Mouse (Mus musculus): ENCODE results near the gene Nup210l. TPM values are rescaled to one million over a fixed set of nuclear protein-coding genes. Genes with fewer than 3 reads are reported as not detected.

Gene Nup210l
- total RNA-seq (2021), result under 1 TPM; 0.46 to 0.50 TPM

- DNase-seq, result no peak
These were observed at the start of gene Nup210l for GRCm38 (mm10) chr3:90103938-90104337. Gene Nup210l (plus strand): TSS chr3:90104132.

DNA sequence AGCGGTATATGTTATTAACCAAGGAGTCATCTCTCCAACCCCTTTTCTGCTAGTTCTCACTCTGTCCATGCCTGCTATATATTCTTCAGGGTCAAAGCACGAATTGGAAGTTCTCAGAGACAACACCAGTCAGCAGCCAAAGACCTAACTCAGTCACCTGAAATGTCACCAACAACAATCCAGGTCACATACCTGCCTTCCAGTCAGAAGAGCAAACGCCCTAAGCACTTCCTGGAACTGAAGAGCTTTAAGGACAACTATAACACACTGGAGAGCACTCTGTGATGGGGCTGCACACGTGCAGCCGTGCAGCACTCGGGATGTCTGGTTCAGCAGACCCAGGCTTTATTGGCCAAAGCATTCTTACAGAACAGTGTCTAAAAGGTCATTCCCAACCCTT is 42.4 kb upstream of the Nup210l start:
- intact Hi-C loops (cut with DNase I), result no loop called here
- no peak for DNase-seq

More at GRCm38 (mm10) chr3:90103938-90104337, at the start of gene Nup210l:
- intact Hi-C loops (cut with DNase I), result no loop called here

DNA sequence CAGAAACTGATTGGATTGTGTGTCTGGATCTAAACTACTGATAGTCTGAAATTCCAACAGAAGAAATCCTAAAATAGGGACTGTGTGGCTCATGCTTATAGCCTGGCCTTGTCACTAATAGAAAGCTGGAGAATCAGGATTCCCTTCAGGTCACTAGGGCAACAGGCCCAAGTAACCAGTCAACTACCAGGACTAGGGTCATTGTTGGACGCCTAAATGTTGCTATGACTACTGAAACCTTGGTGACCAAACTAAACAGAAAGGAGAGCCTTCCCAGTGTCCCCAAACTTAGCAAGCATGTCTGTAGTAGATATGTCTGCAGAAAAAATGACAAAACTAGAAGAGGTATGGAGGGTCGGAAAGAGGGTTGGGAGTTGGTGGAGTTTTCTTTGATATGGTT is 41.4 kb upstream of the Nup210l start:
- intact Hi-C loops (cut with DNase I), result no loop called here
- no peak for DNase-seq

DNA sequence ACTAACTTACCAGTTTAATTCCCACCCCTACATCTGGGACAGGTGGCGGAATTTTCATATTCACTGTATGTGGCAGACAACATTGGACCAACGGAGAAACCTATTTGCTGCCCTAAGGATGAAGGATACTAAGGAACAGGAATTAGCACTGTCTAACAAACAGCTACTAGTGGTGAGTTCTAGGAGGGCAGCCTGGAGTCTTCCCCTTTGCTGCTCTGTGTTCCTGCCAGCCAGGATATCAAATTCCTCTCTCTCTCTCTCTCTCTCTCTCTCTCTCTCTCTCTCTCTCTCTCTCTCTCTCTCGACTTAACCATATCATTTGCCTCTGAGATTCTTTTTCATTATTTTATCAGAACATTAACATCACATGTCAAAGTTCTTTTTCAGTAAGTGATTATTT is 39.5 kb upstream of the Nup210l start:
- intact Hi-C loops (cut with DNase I), result no loop called here
- DNase-seq, result no peak

DNA sequence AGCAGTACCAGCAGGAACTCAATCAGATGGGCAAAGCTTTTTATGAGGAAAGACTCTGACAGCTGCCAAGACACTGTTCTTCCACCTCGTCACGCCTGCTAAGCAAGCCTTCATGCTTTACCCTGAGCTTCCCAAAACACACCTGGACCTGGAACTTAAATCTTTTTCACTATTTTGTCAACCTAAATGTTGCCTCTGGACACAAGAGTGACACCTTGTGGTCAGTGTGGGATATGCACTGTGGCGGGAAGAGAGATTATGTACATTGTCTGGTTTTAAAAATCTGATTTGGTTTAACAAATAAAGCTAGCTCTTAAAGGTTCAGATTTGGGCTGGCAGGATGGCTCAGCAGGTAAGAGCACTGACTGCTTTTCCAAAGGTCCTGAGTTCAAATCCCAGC is 38.4 kb upstream of the Nup210l start:
- intact Hi-C loops (cut with DNase I), result no loop called here
- DNase-seq, result peak; percentile 37

DNA sequence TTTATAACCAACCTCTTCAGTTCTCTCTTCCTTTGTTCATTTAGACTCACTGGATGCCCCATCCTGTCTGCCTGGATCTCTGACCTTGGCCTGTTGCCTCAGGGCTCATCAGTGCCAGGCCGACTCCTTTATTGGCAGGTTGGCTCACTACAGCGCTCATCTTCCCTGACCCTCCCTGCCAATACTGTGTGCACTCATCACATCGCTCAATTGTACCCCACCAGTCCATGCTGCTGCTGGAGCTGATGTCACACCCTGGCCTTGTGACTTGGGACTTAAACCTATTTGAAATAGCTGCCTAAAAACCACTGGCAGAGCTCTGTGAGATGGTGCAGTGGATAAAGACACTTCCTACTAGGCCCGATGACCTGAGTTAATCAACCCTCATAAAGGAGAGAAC is 36.1 kb upstream of the Nup210l start:
- DNase-seq, result no peak
- intact Hi-C loops (cut with DNase I), result no loop called here

DNA sequence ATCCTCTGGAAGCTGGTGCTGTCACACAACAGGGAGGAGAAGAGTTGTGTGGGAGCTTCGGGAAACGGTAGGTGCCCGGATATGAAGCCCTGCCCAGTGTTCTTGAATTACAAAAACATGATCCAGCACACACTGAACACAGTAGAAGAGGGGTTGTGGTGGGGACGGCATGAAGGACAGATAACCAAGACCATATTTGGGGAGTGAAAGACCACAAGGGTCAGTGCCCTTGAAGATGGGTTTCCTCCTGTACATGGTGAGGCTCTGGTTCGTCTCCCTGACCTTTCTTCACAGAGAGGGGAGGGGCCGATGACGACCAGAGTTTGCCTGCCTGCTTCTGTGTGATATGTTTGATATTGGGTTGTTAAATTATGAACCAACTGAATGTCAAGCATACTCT is 34.2 kb upstream of the Nup210l start:
- DNase-seq, result no peak
- intact Hi-C loops (cut with DNase I), result no loop called here

GRCm38 (mm10) chr3:90072294-90072693 is 31.6 kb upstream of the Nup210l start, which contains the start of gene Tpm3:
Gene Tpm3 (plus strand): TSS chr3:90072649.
- intact Hi-C loops (cut with DNase I), result no loop called here
- no peak for DNase-seq

DNA sequence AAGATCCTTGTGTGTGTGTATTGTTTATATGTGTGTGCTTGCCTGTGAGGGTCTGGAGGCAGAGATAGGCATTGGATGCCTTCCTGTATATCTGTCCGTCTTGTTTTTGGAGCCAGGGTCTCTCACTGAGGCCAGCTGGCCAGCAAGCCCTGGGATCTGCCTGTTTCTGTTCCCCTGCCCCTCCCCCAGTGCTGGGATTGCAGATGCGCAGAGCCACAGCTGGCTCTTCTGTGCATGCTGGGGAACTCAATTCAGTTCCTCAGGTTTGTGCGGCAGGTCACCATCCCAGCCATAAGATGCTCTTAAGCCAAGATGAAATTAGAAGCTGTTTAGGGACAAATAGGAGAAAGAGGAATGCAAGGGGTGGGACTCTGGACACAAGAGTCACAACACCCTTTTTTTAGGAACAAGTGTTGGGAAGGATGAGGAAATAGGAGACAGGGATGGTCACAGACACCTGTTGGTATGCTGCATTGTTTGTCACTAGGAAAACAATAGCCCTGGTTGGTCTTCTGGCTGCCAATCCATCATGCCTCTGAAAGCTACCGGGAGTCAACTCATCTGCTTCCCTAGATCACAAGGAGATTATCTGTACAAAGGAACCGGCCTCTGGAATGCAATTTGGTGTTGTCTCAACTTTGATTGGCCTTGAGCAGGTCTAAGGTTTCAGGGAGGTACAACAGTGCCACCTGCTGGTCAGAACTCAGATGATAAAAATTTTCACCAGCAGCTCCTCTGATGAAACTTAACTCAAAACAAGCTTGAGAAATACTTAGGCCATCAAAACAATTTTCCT is 26.8 kb upstream of the Nup210l start:
- intact Hi-C loops (cut with DNase I), result loop anchor here (5.0 kb wide), 1 partner anchor 125 kb away; no protein-coding TSS in a partner anchor
- peak; percentile 69 for DNase-seq

- intact Hi-C loops (cut with DNase I), result loop anchor here (5.0 kb wide), 1 partner anchor 126 kb away; no protein-coding TSS in a partner anchor
These were observed 25.7 kb upstream of the Nup210l start for GRCm38 (mm10) chr3:90078224-90078623.

GRCm38 (mm10) chr3:90079133-90079762 is 24.7 kb upstream of the Nup210l start:
- intact Hi-C loops (cut with DNase I), result loop anchor here (5.0 kb wide), 1 partner anchor 127 kb away; no protein-coding TSS in a partner anchor
- DNase-seq, result peak; percentile 93

More at GRCm38 (mm10) chr3:90078224-90078623, 25.7 kb upstream of the Nup210l start:
- no peak for DNase-seq

DNA sequence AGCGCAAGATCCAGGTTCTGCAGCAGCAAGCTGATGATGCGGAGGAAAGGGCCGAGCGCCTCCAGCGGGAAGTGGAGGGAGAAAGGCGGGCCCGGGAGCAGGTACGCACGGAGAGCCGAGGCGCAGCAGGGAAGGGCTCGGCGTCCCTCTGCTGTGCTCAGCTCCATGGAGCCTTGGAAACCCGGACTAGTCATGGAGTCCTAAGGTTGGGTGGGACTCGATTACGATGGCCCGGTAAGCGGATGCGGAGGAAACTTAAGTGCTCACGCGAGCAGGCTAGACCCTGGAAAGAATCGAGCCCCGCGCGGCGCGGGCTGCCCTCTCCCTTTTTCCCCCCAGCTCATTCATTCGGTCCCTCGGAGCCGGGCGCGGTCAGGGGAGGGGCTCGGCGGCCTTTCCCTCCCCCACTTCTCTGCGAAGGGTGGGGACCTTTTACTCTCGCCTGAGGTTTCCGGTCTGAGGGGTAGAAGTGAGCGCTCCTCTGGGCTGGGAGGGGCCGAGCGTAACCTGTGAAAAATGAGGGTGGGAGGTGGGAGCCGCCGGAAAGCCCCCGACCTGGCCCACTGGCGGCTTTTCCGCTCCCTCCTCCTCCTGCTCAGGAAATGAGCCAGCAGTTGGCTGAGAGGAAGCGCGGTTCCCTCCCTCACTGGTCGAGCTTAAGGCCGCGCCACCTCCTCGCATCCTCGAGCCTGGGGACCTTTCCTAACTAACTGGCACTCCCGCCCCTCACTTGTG is 24.0 kb upstream of the Nup210l start:
- intact Hi-C loops (cut with DNase I), result loop anchor here (5.0 kb wide), 1 partner anchor 128 kb away; no protein-coding TSS in a partner anchor
- peak; percentile 62 for DNase-seq

GRCm38 (mm10) chr3:90080498-90080863 is 23.5 kb upstream of the Nup210l start:
- DNase-seq, result no peak
- intact Hi-C loops (cut with DNase I), result no loop called here

DNA sequence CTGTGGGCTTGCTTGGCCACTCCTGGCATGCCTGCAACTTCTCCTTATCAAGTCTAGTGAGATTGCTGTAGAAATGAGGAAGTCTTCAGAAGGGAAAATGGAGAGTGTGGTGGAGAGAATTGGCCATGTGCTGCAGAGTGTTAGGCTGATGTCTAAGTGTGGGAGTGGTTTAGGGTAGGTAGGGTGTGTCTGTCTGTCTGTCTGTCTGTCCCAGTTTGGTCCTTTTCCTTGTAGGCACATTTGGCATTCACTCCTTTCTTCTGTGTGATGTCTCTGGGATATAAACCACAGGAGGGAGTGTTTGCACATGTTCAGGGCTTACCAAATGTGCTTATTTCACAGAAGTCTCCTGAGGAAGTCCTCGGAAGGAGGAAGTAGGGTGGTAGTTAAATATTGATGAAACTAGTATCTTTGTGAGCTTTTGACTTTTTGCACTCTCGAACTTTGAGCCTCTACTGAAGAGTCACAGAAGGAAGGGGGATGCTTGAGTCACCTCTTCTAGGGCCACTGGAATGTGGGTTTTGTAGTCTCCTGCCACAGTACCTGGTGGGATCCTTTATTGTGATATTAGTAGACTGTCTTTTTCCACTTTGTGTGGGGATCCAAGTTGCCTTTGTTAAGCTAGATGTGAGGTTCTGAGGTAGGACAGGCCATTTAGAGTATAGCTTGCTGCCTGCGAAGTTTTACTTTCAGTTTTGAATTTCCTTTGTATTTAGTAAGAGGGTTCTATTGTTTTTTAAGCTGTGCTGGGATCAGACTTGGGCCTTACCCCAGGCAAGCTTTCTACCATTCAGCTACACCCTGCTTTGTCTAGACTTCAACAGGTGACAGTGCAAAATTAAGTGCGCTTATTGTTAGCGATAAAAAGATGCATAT is 22.3 kb upstream of the Nup210l start:
- intact Hi-C loops (cut with DNase I), result no loop called here
- no peak for DNase-seq

- intact Hi-C loops (cut with DNase I), result no loop called here
- no peak for DNase-seq
These were observed 20.9 kb upstream of the Nup210l start for GRCm38 (mm10) chr3:90083034-90083433.

DNA sequence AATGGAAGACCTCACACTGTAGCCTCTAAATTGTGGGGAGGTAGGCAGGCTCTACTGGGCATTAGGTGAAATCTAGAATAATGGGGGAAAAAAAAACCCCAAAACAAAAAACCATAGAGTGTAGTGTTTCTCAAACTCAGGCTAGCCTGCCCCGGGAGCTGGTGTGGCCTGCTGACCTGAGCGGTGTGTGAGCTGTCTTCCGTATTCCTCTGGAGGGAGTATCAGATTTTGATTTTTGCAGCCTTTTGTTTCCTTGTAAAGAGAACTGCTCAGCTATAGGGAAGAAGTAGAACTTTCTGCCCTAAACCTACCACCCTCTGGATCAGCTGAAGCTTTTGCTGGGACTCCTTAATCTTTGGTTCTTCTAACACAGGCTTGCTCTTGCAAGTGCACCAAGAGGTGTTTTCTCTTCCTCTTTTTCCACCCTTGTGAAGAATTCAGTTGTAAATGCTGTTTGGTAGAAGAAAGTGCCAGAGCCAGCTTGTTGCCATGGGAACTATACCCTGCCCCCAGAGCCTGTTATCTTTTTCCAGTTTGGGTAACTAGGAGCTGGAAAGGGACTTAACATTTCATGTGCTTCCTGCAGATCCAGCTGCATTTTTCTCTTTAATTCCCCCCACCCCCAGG is 20.1 kb upstream of the Nup210l start:
- DNase-seq, result no peak
- intact Hi-C loops (cut with DNase I), result no loop called here

DNA sequence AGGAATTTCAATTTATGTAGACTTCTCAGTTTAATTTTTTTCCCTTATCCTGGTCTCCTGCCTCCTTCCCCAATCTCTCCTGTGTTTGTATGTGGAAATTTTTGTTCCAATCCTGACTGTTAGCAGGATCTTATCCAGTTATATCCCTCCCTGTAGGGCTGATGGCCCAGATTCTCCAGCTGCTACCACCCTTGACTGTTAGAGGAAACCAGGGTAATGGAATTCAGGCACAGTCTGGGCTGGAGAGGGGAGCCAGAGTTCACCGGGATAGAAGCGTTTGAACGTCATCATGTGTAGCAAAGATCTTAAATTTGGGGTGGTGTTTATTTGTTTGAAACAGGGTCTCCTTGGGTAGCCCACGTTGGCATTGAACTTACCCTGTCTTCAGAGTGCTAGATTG is 19.1 kb upstream of the Nup210l start:
- no peak for DNase-seq
- intact Hi-C loops (cut with DNase I), result no loop called here

GRCm38 (mm10) chr3:90085281-90085680 is 18.7 kb upstream of the Nup210l start:
- intact Hi-C loops (cut with DNase I), result no loop called here
- DNase-seq, result no peak

GRCm38 (mm10) chr3:90086068-90086467 is 17.9 kb upstream of the Nup210l start:
- intact Hi-C loops (cut with DNase I), result no loop called here
- DNase-seq, result no peak

- intact Hi-C loops (cut with DNase I), result no loop called here
- DNase-seq, result no peak
These were observed 15.3 kb upstream of the Nup210l start for GRCm38 (mm10) chr3:90088617-90089016.
